Mouse (Mus musculus) ES-Bruce4 (cell line): Measurements from ENCODE around the gene Sfn.

ENCODE experiments used
- CTCF ChIP-seq: IDR thresholded peaks from one replicate; pipeline ENCODE4 v1.8.1; 2011; ENCODE audit warnings: low read depth, low read length
- EP300 ChIP-seq: IDR thresholded peaks from 2 replicates; pipeline ENCODE4 v1.6.1; 2011; ENCODE audit warnings: low read depth, low read length; ENCODE audit not compliant: insufficient read depth
- POLR2A ChIP-seq: IDR thresholded peaks from one replicate; pipeline ENCODE4 v1.8.1; 2011; ENCODE audit warnings: low read length; ENCODE audit not compliant: insufficient read depth

DNA sequence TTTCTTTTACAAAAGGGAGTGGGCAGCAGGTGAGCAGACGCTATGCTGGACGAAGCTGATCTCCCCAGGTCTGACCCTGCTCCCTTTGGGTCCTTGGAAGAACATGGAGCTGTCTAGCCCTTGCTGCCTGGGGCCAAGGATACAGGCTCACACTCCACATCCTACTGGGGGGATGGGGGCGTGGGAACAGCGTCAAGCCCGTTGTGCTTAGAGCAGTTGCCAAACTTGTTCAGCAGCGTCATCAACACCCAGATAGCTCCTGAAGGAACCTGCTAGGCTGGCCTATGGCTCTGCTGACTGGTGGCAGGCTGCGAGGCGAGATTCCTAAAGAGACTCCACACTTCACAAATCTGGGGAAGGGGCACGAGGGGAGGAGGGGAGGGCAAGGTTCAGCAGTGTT lies 3.4 kb upstream of the Sfn start:
- TF ChIP-seq CTCF (no peak), POLR2A (no peak), EP300 (peak; percentile 88)
